Mouse (Mus musculus) urinary bladder, postnatal 14 days (tissue): ENCODE data around the gene Tm9sf2.

Experiments
- DNase-seq: peaks from one replicate; pipeline ENCODE4 v3.0.0; 2021; ENCODE audit warnings: low spot score

Tm9sf2 gene

DNA sequence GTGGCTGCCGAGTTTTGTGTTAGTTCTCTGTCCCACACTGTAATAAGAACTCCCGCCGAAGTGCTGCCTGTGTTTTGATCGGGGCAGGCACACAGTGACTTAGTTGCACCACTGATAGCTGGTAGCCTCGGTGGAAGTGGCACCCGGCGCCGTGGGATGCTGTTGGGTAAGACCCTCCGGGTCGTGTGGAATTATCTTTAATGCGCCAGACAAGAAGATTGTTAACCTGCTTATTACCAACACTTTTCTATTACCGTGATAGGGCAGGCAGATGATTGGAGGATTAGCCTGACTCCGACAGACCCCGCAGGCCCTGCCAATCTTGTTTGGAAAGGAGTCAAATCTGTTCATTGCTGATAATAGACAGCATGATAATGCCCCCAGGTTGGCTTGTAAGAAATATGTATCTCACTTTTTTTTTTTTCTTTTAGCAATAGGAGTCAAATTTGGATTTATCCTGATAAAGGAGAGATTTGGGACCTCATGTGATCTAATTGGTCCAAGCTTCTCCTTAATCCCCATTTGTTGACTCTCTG is 69.5 kb downstream of the Tm9sf2 start:
- no peak for DNase-seq

DNA sequence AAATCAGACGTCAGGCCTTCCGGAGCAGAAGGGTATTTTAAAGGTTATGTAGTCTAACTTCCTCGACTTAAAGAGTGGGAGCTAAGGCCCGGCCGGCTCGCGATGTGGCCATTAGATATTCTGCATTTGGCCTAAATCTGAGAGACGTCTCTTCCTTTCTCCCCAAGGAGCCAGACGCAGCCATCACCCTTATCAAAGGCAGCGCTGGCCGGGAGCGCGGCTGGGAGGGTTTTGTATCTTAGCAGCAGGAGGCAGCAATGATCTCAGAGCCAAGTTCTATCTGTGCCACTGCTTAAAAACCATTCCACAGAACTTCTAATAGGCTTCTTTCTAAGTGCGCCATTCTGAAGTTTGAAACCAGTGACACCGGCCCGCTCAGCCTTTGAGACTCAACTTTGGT is 72.4 kb downstream of the Tm9sf2 start:
- DNase-seq = no peak

DNA sequence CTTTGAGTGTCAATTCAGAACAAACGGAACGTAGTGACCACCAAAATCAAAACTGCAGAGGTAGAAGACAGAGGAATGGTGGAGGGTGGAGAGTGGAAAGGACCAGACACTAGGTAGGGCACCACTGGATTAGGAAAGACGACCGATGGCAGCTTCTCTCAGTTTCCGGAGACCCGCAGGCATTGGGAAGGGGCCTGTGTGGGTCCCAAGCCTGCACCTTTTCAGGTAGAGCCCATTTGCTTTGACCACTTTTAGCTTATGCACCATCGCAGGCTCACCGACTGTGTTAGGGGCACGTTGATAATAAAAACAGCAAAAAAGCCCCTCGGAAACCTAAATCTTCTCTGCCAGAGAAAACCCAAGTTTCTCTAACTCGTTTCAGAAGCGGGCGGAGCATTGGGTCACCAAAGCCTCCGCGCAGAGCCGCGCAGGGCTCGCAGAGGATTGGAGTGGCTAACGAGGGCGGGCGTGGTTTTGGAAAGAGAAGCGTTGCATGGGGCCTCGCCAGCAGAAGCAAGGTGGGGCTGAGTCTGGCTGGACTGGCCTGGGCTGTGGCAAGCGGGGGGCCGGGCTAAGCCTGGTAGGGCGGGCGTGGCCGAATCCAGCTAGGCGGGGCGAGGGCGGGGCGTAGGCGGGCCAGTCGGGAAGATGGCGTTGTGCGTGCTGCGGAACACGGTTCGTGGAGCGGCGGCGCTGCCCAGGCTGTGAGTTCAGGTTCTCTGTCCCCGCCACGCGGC is 74.4 kb downstream of the Tm9sf2 start, which contains the start of gene Clybl:
TSS of gene Clybl (plus strand) at position 627 of the 737 bp plus-strand sequence.
- DNase-seq = peak; percentile 98

DNA sequence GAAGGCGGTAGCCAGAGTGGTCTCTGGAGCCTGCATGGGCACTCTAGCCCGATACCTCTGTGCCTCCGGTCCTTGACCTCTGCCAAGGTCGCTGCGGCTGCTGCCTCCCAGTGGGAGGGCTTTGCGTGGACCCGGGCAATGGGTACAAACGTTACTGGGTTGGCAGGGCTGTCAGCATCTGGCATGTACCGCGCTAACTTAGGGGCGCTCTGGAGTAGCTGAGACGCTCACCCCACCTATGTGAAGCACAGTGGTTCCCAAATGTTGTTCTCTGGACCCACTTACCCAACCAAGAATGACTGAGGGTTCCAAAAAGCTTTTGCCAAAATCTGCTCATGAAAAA is 74.9 kb downstream of the Tm9sf2 start:
- no peak for DNase-seq

DNA sequence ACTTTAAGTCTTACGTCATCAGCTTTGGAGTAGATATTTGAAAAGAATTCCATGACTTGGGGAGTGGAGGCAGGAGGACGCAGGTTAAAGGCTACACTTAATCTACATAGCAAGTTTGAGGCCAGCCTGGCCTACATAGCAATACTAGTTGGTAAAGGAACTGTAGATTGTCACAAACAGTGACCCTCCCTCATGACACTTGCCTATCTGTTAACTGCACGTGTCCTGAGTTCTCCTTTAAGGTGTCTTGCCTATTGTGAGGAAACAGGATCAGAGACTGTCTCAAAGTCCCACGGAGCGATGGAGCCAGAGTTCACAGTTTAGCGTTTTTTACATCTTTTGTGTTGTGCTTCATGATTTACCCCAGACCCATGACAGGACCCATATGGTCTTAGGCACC is 75.4 kb downstream of the Tm9sf2 start:
- DNase-seq = no peak

DNA sequence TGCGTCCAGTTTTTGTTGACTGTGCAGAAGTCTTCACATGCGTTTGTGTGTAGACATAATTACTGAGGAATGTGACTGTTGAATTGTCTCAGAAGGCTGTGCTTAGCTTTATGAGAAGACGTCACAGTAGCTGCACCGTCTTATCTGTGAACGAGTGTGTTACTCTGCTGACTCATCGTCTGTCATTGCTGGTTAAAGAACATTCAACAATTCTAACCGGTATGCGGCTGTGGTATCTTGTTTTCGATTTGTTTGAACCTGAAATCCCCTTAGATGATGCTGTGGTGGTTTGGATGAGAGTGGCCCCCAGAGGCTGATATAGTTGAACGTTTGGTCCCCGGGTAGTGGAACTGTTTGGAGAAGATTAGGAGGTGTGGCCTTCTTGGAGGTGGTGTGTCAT is 77.1 kb downstream of the Tm9sf2 start:
- DNase-seq = no peak

DNA sequence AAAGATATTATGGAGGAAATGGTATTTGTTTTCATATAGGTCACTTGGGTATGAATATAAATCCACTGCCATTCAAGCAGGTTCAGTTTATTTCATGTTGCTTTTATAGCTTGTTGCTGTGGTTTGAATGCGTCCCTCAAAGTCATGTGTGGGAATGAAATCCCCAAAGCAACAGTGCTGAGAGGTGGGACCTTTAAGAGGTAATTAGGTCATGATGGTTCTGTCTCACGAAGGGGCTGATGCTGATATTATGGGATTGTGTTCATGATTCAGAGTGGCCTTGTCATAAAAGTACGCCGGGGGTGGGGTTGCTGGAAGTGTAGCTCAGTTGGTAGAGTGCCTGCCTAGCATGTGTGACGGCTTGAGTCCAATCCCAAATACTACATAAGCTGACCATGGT is 81.4 kb downstream of the Tm9sf2 start:
- no peak for DNase-seq

DNA sequence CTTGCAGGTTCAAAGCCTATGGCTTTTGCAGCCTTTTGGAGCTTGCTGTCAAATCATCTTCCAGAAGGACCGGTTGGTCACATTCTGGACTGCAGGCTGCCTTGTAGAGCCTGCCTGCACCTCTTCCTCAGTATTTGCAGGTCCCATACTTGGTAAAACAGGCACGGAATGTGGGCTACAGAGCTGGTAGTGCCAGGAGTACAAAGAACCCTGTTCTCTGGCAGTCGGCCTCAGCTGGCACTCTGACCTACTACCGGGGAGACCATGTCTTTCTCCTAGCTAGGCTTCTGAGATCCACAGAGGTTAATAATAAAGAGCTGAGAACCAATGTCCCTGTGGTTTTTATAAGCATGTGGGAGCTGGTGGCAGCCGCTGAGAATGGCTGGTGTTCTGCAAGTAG is 83.1 kb downstream of the Tm9sf2 start:
- DNase-seq = no peak

DNA sequence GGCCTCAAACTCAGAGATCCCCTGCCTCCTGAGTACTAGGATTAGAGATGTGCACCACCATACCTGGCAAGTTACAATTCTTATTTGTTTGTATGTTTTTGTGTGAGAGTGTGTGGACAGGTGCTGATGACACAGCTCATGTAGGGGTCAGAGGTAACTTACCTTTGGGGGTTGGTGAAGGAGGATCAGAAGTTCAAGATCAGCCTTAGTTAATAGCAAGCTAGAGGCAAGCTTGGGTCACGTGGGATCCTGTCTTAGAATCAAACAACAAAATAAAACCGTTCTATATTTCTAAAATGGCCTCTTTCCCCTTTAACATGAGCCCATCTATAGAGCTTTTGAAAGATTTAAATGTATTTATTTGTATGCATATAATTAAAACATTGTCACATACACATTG is 83.7 kb downstream of the Tm9sf2 start:
- no peak for DNase-seq

DNA sequence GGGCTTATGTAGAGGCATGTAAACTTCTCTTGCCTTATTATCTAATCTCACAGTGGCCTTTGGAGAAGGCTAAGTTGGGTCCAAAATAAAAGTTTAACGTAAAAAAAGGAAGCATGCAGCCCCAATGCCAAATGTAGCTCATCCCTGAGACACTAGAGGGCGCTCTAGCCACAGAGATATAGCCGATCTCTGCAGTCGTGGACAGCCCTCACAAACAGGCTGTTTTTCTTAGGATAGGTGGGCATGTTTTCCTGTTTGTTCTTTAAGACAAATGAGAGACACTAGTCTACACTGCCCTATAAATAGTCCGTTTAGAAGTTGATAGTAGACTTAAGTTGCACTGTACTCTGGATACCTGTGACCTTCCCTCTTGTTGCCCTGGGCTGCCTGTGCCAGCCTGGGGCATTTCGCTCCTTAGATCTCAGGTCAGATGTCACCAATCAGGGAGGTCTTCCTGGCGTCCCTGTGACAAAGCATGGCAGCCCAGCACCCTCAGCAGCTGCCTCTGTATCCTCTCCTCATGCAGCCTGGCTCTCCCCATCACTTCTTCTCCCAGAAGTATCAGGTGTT is 84.2 kb downstream of the Tm9sf2 start:
- peak; percentile 61 for DNase-seq

DNA sequence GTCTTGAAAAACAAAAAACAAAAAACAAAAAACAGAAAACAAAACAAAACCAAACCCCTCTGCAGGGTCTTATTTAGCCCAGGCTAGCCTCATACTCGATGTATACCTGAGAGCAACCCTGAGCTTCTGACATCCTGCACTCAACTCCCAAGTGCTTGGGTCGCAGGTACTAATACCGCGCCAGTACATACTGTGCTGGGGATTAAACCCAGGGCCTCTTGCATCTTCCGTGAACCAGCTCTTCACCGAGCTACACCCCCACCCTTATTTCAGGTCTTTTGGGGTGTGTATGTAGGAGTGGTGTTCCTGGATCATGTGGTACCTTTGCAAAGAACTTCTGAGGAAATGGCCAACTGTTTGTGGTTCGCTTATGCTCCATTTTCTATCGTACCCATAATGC is 87.8 kb downstream of the Tm9sf2 start:
- DNase-seq = no peak

DNA sequence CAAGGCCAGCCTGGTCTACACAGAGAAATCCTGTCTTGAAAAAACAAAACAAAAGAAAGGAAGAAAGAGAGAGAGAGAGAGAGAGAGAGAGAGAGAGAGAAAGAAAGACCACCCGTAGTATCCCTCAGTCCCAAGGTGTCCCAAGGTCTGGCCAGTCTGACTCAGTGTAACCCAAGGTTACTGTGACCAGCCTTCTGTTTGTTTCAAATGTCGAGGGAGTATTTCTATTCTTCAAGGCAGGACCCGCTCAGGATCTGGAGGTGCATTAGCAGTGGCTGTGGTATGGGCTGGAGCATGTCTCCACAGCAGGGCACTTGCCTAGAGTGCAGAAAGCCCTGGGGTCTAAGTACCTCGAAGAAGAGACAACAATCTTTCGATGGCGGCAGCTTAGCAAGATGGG is 90.0 kb downstream of the Tm9sf2 start:
- DNase-seq = no peak

DNA sequence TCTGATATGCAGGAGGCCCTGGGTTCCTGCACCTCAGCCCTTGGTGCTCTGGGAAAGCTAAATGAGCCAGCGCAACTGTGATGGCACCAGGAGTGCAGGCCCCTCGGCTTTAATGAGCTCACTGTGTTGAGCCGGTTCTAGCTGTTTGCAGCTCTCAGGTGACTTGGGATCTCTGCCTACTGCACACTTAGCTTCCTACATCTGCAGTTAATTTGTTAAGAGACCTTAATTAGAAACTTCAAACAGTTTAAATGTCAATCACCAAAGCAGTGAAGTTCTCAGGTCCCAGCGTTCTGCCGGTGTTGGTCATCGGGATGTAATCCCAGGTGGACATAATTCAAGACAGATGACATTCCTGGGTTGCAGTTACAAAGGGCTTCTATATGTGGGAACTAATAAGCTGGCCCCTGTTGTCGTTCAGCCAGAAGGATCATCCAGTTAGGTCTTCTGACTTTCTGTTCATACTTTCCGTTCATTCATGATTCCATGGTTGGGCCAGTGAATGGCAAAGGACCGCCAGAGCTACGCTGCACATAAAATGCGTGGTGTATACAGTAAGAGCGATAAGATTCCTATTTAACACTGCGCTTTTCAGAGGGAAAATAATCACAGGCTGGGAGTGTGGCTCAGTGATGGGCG is 93.5 kb downstream of the Tm9sf2 start:
- no peak for DNase-seq

DNA sequence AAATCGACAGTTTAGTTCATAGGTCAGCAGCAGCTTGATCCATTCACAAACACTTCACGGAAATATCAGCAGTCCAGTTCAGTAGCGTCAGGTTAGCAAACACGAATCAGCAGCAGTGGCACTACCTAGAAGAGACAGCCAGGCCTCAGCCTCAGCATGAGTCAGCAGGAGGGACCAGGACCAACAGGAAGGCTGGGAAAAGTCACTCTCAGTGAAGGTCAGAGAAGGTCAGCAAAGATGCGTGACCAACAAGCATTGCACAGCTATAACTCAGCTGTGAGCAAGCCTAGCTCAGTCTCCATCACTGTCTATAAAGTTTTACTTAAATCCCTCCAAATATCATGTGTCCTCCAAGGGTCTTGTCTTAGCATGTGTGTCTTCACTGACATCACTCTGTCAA is 102.3 kb downstream of the Tm9sf2 start:
- DNase-seq = no peak
